Mouse (Mus musculus) C2C12 (cell line): ENCODE data around the gene Cux1. TPM values are rescaled to one million over a fixed set of nuclear protein-coding genes. Genes with fewer than 3 reads are reported as not detected.

Experiments used
- H3K27me3 ChIP-seq: one replicate; pipeline ENCODE4 v1.6.1; 2011; ENCODE audit not compliant: control insufficient read depth, insufficient read depth, insufficient read length
- H3K36me3 ChIP-seq: one replicate; pipeline ENCODE4 v1.6.1; 2011; ENCODE audit not compliant: control insufficient read depth, insufficient read depth
- H3K4me3 ChIP-seq: one replicate; pipeline ENCODE4 v1.5.1; 2011; ENCODE audit warnings: mild to moderate bottlenecking, control low read depth; ENCODE audit not compliant: poor library complexity, insufficient read depth, severe bottlenecking
- H3K79me2 ChIP-seq: one replicate; pipeline ENCODE4 v1.6.1; 2011; ENCODE audit not compliant: control insufficient read depth, insufficient read depth
- H3K79me3 ChIP-seq: one replicate; pipeline ENCODE4 v1.6.1; 2011; ENCODE audit warnings: low read depth, control low read depth
- H3ac ChIP-seq: one replicate; pipeline ENCODE3; 2011; ENCODE audit warnings: low read depth; ENCODE audit not compliant: control insufficient read depth, insufficient read length
- CEBPB ChIP-seq: IDR thresholded peaks from one replicate; pipeline ENCODE4 v1.6.1; 2011; ENCODE audit warnings: low read depth, mild to moderate bottlenecking, control low read depth, moderate library complexity
- CTCF ChIP-seq: IDR thresholded peaks from one replicate; pipeline ENCODE4 v1.5.1; 2011; ENCODE audit not compliant: control insufficient read depth, insufficient read depth, insufficient read length
- FOSL1 ChIP-seq: IDR thresholded peaks from one replicate; pipeline ENCODE4 v1.8.0; 2011; ENCODE audit warnings: mild to moderate bottlenecking, low read length; ENCODE audit not compliant: poor library complexity, insufficient read depth, severe bottlenecking
- MAX ChIP-seq: IDR thresholded peaks from one replicate; pipeline ENCODE4 v1.6.1; 2011; ENCODE audit warnings: mild to moderate bottlenecking, control low read depth
- MYOD1 ChIP-seq: IDR thresholded peaks from one replicate; pipeline ENCODE4 v1.6.1; 2011; ENCODE audit warnings: low read depth; ENCODE audit not compliant: control insufficient read depth, insufficient read length
- MYOG ChIP-seq: IDR thresholded peaks from one replicate; pipeline ENCODE4 v1.6.1; 2011; ENCODE audit not compliant: control insufficient read depth, insufficient read length; ENCODE audit errors: extremely low read depth
- USF1 ChIP-seq: IDR thresholded peaks from one replicate; pipeline ENCODE4 v1.6.1; 2011; ENCODE audit warnings: low read depth, mild to moderate bottlenecking, control low read depth, moderate library complexity
- polyA plus RNA-seq: library from polyadenylated mRNA; unstranded; fragments of >200 nt; fragmentation: generic; extraction: Trizol; gene quantifications from one replicate; pipeline ENCODE4 v1.2.1, GENCODE M21; 2012; ENCODE audit warnings: missing spikeins

Gene Cux1
- polyA plus RNA-seq, 1 experiment = 43.9 TPM

DNA sequence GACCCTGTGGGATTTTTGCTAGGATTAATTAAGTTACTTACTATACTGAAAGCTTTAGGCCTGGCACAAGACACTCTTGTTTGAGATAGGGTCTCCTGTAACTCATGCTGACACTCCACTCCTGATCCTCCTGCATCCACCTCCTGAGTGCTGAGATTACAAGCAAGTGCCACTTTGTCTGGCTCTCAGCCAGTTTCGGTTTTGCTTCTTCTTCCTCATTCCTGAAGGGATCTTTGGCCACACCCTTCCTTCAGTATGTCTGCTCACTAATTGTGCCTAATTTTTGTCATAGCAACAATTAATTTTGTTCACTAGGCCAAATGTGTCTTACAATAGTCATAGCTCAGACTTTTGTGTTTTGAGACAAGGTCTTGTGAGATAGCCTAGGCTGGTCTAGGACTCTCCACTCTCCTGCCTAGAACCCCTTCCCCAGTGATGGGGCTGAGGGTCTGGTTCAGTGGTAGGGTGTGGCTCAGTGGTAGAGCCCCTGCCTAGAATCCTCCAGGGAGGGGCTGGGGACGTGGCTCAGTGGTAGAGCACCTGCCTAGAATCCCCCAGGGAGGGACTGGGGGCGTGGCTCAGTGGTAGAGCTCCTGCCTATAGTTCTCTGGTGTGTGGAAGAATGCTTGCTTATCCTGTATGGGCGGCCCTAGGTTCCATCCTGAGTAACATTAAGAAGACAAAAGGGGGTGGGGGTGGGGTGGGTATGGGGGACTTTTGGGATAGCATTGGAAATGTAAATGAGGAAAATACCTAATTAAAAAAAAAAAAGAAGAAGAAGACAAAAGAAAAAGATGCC lies 16.6 kb upstream of the Cux1 start:
- no peak for TF ChIP-seq MYOG
- TF ChIP-seq FOSL1 = no peak
- TF ChIP-seq MAX = no peak
- TF ChIP-seq MYOD1 = no peak
- TF ChIP-seq USF1 = no peak
- no peak for TF ChIP-seq CEBPB
- no peak for TF ChIP-seq CTCF
- Histone ChIP-seq H3K79me2 (no peaks in the 10 kb centered on the region), H3K27me3 (no peaks in the 10 kb centered on the region), H3K79me3 (no peaks in the 10 kb centered on the region), H3K4me3 (no peak overlapping the region), H3ac (no peak overlapping the region), H3K36me3 (no peaks in the 10 kb centered on the region)

DNA sequence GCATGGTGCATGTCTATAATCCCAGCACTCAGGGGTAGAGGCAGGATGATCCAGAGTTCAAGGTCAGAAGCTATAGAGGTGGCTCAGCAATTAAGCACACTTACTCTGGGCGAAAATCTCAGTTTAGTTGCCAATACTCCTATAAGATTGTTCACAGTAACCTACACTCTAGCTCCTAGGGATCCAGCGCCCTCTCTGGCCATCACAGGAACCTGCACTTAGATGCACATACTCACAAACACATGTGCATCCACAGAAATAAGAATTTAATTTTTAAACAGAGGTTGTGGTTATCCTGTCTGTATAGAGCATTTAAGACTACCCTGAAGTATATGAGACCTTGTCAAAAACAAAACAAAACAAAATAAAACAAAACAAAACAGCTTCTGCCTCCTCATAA lies 16.0 kb upstream of the Cux1 start:
- Histone ChIP-seq H3K27me3 (no peaks in the 10 kb centered on the region), H3ac (no peak overlapping the region), H3K79me3 (no peaks in the 10 kb centered on the region), H3K4me3 (no peak overlapping the region), H3K36me3 (no peaks in the 10 kb centered on the region), H3K79me2 (no peaks in the 10 kb centered on the region)
- TF ChIP-seq MYOG (no peak), CEBPB (no peak), MAX (no peak), CTCF (no peak), FOSL1 (no peak), USF1 (no peak)

DNA sequence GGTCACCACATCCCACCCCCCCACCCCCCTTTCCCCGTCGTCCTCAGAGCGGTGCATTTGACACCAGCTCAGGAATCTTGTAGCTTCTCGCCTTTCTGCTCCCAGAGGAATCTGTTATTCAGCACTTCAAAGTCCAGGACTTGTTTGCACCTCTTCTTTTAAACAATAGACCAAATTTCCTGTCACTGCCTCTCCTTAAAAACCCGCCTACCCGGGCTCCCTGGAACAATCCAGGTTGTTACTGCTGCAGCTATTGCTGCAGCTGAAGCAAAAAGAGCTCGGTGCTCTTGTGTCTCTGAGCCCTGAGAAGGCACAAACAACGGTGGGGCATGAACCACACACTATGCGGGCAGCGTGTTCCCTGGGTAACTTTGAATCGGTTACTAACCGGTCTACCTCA lies 14.9 kb upstream of the Cux1 start:
- no peaks in the 10 kb centered on the region for H3K36me3 ChIP-seq
- H3K79me2 ChIP-seq = no peaks in the 10 kb centered on the region
- H3K27me3 ChIP-seq = no peaks in the 10 kb centered on the region
- H3K79me3 ChIP-seq = no peaks in the 10 kb centered on the region
- H3ac ChIP-seq = no peak overlapping the region
- H3K4me3 ChIP-seq = no peak overlapping the region
- TF ChIP-seq CEBPB (no peak), MAX (no peak), USF1 (no peak), MYOG (no peak), MYOD1 (no peak), CTCF (no peak), FOSL1 (no peak)

DNA sequence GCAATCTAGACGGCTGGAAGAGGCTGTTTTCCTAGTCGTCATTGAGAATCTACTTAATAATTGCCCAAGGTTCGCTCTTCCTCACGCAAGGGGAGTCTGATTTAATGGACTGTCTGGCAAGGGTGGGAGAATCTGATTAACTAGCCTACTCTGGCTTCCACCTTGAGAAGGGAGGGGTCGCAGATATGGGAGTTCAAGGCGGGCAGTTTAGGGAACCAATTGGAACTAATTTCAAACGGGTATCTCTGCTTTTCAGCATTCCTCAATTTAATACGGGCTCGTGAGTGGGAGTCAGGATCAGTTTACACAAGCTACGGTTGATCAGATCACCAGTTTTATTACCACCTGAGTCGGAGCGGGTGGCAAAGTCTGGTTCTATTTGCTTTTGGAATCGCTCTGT lies 14.3 kb upstream of the Cux1 start:
- Histone ChIP-seq H3K27me3 (no peaks in the 10 kb centered on the region), H3ac (no peak overlapping the region), H3K79me2 (no peaks in the 10 kb centered on the region), H3K79me3 (no peaks in the 10 kb centered on the region), H3K36me3 (no peaks in the 10 kb centered on the region), H3K4me3 (no peak overlapping the region)
- TF ChIP-seq CTCF (no peak), MAX (no peak), FOSL1 (no peak)

GRCm38 (mm10) chr5:136581166-136581565 lies 13.9 kb upstream of the Cux1 start:
- TF ChIP-seq MYOG = no peak
- Histone ChIP-seq H3K79me3 (no peaks in the 10 kb centered on the region), H3K4me3 (no peak overlapping the region), H3K36me3 (no peaks in the 10 kb centered on the region), H3K27me3 (no peaks in the 10 kb centered on the region), H3K79me2 (no peaks in the 10 kb centered on the region), H3ac (no peak overlapping the region)

DNA sequence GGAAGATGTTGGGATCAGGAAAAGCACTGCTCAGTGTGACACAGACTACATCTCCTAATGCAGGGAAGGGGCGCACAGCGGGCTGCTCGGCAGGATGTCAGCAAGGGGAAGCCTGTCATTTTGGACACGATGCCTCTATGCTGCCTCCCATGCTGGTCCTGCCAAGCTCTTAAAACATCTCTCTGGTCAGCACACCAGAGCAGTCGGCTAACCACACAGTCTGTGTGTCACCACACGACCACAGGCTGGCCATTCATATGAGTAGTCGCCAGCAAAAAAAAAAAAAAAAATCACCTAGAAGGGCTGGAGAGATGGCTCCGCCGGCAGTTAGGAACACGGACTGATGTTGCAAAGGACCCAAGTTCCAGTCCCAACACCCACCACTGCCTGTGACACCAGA lies 10.9 kb upstream of the Cux1 start:
- H3K36me3 ChIP-seq = no peaks in the 10 kb centered on the region
- TF ChIP-seq FOSL1 (no peak), MYOD1 (peak; percentile 15)
- H3K27me3 ChIP-seq = no peaks in the 10 kb centered on the region
- no peaks in the 10 kb centered on the region for H3K79me3 ChIP-seq
- no peaks in the 10 kb centered on the region for H3K79me2 ChIP-seq
- H3ac ChIP-seq = no peak overlapping the region
- H3K4me3 ChIP-seq = no peak overlapping the region
